Mouse (Mus musculus) cerebellum, adult 2 months (tissue): Measurements from ENCODE around the gene Tbx5. TPM values are rescaled to one million over a fixed set of nuclear protein-coding genes. Genes with fewer than 3 reads are reported as not detected.

ENCODE experiments used
- DNase-seq, 2 experiments: peaks; one replicate each; pipeline ENCODE4 v3.0.0; 2021
- H3K27ac ChIP-seq: fragments of 200-500 bp; 2 replicates; pipeline ENCODE4 v1.5.1; 2012; ENCODE audit warnings: low read length, control low read depth, inconsistent platforms; ENCODE audit not compliant: insufficient read depth
- H3K27me3 ChIP-seq: fragments of 200-500 bp; 2 replicates; pipeline ENCODE4 v1.6.1; 2012; ENCODE audit warnings: inconsistent platforms, mild to moderate bottlenecking, low read length, moderate library complexity; ENCODE audit not compliant: control insufficient read depth, insufficient read depth
- H3K4me1 ChIP-seq: fragments of 200-500 bp; 2 replicates; pipeline ENCODE4 v1.6.1; 2011; ENCODE audit warnings: low read length; ENCODE audit not compliant: control insufficient read depth, insufficient read depth
- H3K4me3 ChIP-seq: fragments of 200-500 bp; replicated peaks from 2 replicates; pipeline ENCODE3; 2011; ENCODE audit warnings: mild to moderate bottlenecking, low read depth, low read length, control low read depth; ENCODE audit not compliant: insufficient read depth
- CTCF ChIP-seq: fragments of 200-500 bp; IDR thresholded peaks from 2 replicates; pipeline ENCODE4 v1.5.1; 2011; ENCODE audit warnings: low read depth, mild to moderate bottlenecking, control low read depth, low read length, moderate library complexity, borderline replicate concordance; ENCODE audit not compliant: insufficient read depth
- POLR2A ChIP-seq: fragments of 200-500 bp; IDR thresholded peaks from 2 replicates; pipeline ENCODE4 v1.6.1; 2011; ENCODE audit warnings: low read length, control low read depth, borderline replicate concordance; ENCODE audit not compliant: insufficient read depth
- WGBS: fragments of 180-500 bp; shearing (Covaris S2); methylation state at CpG from one replicate; pipeline ENCODE4 v1.1.7; 2018; 5-methylcytosine and 5-hydroxymethylcytosine counted together
- polyA plus RNA-seq: library from polyadenylated mRNA; depleted of rRNA; stranded (reverse); fragments of >200 nt; gene quantifications from 2 replicates; pipeline ENCODE4 v1.2.3, GENCODE M21; 2012

Tbx5 gene
- polyA plus RNA-seq, 1 experiment, result not detected

- TF ChIP-seq CTCF (no peak), POLR2A (no peak)
- WGBS, result 2% methylated on average over 26 of the region's 26 CpGs
- Histone ChIP-seq H3K4me1 (no peaks in the 10 kb centered on the region), H3K27me3 (peaks cover 24% of the 10 kb centered on the region; the same call in 1 of the 2 replicates), H3K4me3 (no peak overlapping the region), H3K27ac (no peak overlapping the region)
- DNase-seq, result no peak
These were observed 9.4 kb downstream of the Tbx5 start for GRCm38 (mm10) chr5:119841634-119842420.

GRCm38 (mm10) chr5:119842701-119843393 is 10.4 kb downstream of the Tbx5 start:
- 11% methylated on average over 4 of the region's 4 CpGs for WGBS
- no peaks in the 10 kb centered on the region for H3K4me1 ChIP-seq
- TF ChIP-seq POLR2A (no peak), CTCF (no peak)
- H3K27me3 ChIP-seq, result peaks cover 21% of the 10 kb centered on the region; the same call in 1 of the 2 replicates
- H3K27ac ChIP-seq, result no peak overlapping the region
- DNase-seq, result no peak
- H3K4me3 ChIP-seq, result no peak overlapping the region

GRCm38 (mm10) chr5:119843394-119843777 is 10.9 kb downstream of the Tbx5 start:
- WGBS, result under 1% methylated on average over 8 of the region's 8 CpGs
- DNase-seq, result no peak
- Histone ChIP-seq H3K27ac (no peak overlapping the region), H3K4me3 (no peak overlapping the region), H3K27me3 (peaks cover 19% of the 10 kb centered on the region; the same call in 1 of the 2 replicates), H3K4me1 (no peaks in the 10 kb centered on the region)
- TF ChIP-seq CTCF, result no peak
- no peak for TF ChIP-seq POLR2A

- Histone ChIP-seq H3K4me3 (no peak overlapping the region), H3K4me1 (no peaks in the 10 kb centered on the region), H3K27me3 (peaks cover 16% of the 10 kb centered on the region; the same call in 1 of the 2 replicates), H3K27ac (no peak overlapping the region)
- no peak for TF ChIP-seq CTCF
- TF ChIP-seq POLR2A, result no peak
- 2% methylated on average over 5 of the region's 5 CpGs for WGBS
- DNase-seq, result no peak
These were observed 11.9 kb downstream of the Tbx5 start for GRCm38 (mm10) chr5:119844366-119844765.

- no peak for DNase-seq
- under 1% methylated on average over 21 of the region's 21 CpGs for WGBS
- H3K27me3 ChIP-seq, result peaks cover 12% of the 10 kb centered on the region; the same call in 1 of the 2 replicates
- H3K4me1 ChIP-seq, result no peaks in the 10 kb centered on the region
- H3K4me3 ChIP-seq, result no peak overlapping the region
- TF ChIP-seq POLR2A (no peak), CTCF (no peak)
- no peak overlapping the region for H3K27ac ChIP-seq
These were observed 12.5 kb downstream of the Tbx5 start for GRCm38 (mm10) chr5:119844994-119845393.

- no peak overlapping the region for H3K4me3 ChIP-seq
- TF ChIP-seq CTCF (no peak), POLR2A (no peak)
- DNase-seq, result no peak
- H3K4me1 ChIP-seq, result no peaks in the 10 kb centered on the region
- peaks cover 2% of the 10 kb centered on the region for H3K27me3 ChIP-seq
- WGBS, result 52% methylated on average over 4 of the region's 4 CpGs
- no peak overlapping the region for H3K27ac ChIP-seq
These were observed 24.6 kb downstream of the Tbx5 start for GRCm38 (mm10) chr5:119857052-119857451.

GRCm38 (mm10) chr5:119861301-119861700 is 28.8 kb downstream of the Tbx5 start:
- WGBS, result 38% methylated on average over 5 of the region's 5 CpGs
- no peak overlapping the region for H3K4me3 ChIP-seq
- peaks cover 2% of the 10 kb centered on the region for H3K27me3 ChIP-seq
- H3K27ac ChIP-seq, result no peak overlapping the region
- no peaks in the 10 kb centered on the region for H3K4me1 ChIP-seq
- DNase-seq, result no peak
- no peak for TF ChIP-seq POLR2A

- TF ChIP-seq POLR2A, result no peak
- TF ChIP-seq CTCF, result no peak
These were observed 30.0 kb downstream of the Tbx5 start for GRCm38 (mm10) chr5:119862431-119862830.

More at GRCm38 (mm10) chr5:119862431-119862830, 30.0 kb downstream of the Tbx5 start:
- DNase-seq, result no peak
- Histone ChIP-seq H3K27ac (no peak overlapping the region), H3K4me1 (no peaks in the 10 kb centered on the region), H3K27me3 (peaks cover 2% of the 10 kb centered on the region; the same call in 1 of the 2 replicates), H3K4me3 (no peak overlapping the region)
- 61% methylated on average over 5 of the region's 5 CpGs for WGBS
